Mouse (Mus musculus) right cerebral cortex, postnatal 4 days (tissue): ENCODE measurements around the gene Anapc2.

Source experiments
- DNase-seq: peaks from one replicate; pipeline ENCODE4 v3.0.0-alpha.2; 2022

Gene Anapc2

DNA sequence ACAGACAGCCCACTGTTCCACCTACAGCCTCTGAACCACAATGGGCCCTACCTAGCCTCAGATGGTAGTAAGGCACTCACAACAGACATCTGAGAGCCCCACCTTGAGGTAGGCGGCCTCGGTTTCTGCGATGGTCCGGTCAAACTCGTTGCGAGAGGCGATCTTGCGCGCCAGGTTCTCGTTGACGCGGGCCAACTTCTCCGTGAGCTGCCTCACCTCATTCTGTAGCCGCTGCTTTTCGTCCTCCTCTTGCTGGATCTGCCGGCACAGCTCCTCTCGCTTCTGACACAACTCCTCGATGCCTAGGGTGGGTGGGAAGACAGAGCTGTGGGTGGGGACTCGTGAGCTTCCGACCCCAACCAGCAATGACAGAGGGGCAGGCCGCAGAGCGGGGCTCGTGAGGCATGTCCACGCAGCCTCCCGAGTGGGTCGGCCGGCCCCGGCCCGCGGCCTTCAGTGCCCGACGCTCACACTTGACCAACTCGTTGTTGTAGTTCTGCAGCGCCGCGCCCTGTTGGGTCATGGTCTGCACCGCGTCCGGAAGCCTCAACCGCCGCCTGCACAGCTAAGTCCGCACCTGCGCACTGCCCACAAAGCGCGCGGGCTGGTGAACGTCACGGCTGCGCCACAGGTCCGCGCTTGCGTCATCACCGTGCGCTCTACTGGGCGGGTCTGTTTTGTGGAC, at the start of gene Anapc2, which contains the start of gene Ssna1:
Anapc2 (plus strand) TSS at position 652 of the 685 bp plus-strand sequence.
Ssna1 (minus strand) TSS at position 612 of the 685 bp plus-strand sequence.
- DNase-seq = peak; percentile 97

DNA sequence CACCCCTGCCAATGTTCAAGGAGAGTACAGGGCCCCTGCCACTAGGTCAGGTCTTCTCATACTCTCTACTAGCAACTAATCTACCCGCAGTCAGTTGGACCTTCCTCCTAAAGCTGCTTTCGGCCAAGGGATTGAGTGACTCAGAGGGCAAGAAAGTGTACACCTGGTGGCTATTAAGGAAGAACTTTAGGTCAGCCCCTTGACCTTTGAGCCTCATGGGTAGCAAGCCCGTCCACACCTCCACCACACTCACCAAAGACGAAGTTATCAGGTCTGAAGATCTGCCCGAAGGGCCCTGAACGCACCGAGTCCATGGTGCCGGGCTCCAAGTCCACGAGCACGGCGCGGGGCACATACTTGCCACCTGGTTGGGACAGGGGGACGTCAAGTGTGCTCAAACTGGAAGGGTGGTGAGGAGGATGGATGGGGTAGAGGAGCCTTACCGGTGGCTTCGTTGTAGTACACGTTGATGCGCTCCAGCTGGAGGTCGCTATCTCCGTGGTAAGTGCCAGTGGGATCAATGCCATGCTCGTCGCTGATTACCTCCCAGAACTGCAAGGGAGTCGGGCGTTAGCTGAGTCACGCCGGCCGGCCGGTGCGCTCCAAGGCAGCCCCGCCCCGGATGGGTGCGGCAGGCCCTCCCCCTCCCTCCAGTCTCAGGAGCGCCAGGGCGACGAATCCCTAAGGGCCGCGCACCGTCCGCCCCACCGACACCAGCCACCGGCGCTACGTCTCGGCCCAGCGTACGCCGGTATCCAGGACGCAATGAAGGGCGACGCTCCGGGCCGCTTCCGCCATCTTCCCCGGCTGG, 48.4 kb upstream of the Anapc2 start:
- peak; percentile 59 for DNase-seq

DNA sequence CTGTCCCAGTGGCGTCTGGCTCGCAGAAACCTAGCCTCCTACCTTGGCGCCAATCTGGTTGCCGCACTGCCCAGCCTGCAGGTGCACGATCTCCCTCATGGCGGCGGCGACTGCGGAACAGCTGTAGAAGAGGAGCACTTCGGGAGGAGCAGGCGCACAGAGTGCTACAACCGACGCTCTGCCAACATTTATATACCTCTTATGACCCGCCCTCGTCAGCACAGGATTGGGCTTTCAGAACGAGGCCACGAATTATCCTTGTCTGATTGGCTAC, 47.8 kb upstream of the Anapc2 start, which contains the start of gene Tubb4b:
Tubb4b (minus strand) TSS at position 211 of the 274 bp plus-strand sequence.
- no peak for DNase-seq

DNA sequence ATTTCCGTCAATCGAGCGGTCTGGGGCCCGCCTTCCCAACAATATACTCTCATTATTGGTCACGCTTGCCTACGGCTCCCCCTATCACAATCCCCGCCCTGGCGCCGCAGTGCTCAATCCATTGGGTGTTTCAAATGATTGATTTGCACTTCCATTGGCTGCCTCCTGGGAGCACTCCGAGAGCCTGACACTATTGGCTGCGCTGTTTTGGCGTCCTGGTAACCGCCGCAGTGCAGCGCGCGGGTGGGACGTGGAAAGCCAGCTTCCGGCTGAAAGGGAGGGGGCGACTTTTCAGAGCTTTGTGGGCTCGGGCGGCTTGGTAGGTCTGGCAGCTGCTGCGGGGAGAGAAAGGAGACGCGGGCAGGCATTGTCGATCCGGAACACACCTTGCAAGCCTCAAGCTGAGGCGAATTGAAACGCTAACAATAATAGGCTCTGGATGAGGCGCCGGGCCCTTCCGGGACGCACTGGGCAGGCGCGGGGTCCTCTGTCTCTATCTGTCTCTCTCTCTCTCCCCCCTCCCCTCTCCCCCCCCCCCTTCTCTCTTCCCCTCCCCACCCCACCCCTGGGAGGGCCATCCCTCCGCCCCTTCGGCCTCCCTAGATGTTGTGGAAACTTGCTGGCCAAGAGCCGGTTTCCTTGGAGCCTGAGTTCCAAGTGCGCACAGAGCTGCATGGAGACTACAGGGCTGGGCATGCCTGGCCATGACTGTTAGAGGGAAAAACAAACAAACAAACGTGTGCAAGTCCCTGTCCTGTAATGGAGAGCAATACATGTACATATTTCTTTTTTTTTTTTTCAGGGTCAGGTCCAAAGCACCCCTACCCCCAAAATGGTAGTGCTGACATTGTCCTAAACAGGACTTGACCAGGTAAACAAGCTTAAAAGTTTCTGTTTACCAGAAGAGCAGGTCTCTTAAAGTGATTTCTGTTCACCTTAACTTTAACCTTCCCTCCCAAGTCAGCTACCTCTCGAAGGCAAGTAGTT, 47.2 kb upstream of the Anapc2 start:
- DNase-seq = peak; percentile 93

DNA sequence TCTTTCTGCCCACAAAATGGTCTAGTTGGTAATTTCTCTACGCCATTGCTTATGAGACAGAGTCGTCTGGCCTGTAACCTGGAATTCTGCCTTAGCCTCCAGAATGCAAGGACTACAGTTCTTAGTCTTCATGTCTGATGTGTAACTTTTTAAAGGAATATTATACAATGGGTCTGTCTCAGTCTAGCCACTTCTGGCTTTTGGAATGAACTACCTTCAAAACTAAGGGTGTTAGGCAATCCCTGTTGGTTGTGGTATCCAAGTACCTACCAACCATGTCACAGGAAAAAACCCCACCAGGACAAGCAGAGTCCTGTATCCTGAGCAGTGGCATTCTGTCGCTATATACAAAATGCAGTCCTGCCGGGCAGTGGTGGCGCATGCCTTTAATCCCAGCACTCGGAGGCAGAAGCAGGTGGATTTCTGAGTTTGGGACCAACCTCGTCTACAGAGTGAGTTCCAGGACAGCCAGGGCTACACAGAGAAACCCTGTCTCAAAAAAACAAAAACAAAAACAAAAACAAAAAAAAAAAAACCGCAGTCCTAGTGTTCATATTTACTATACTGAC, 46.4 kb upstream of the Anapc2 start:
- no peak for DNase-seq

DNA sequence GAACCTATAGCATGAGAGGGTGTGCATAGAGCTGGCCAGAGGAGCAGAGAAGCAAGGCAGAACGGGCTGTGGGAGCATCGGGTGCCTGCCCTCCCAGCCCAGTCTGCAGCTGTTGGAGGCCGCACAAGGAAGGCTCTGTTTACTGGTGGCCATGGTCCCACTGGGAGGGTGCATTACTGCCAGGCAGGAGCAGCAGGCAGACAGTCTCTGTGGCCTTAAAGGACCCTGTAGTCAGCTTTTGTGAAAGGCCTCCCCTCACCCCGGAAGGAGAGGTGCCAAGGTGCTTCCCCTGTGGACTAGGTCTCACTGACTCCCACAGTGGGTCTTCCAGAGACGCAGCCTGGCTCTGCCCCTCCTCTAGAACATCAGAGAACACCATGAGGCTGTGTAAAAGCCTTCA, 45.4 kb upstream of the Anapc2 start:
- DNase-seq = no peak

DNA sequence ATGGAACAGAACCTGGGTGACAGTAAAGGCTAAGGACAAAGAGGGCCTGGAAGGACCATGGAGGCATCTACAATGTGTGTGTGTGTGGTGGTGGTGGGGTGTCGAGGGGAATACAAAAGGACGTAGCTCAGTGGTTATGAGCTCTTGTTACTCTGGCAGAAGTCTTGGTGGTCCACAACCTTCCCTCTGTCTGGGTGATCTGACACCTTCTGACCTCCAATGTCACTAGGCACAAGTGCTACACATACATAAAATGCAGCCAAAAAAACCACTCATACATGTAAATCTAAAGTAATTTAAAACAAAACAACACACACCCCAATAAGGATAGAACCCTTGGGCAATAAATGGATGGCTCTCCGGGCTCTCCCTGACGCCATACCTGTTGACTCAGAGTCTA, 44.9 kb upstream of the Anapc2 start:
- DNase-seq = no peak

DNA sequence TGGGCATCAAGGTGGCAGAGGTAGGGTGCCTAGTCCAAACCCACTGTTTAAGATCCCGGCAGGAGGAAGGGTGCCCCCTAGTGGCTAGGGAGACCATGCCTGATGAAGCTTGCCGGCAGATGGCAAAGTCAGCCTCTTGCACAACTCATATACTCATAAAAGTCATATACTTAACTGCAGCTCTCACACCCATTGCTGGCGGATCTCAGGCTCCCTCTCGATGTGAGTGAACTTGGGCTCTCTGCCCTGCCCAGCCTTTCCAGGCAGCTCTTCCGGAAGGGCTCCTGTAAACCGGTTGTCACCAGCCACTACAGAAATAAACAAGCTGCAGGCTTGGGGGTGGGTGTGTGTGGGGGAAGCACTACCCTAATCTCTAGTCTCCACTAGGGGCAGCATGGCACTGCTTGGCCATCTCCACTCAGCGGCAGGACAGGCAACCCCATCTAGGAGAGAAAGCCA, 43.8 kb upstream of the Anapc2 start:
- DNase-seq = peak; percentile 76

DNA sequence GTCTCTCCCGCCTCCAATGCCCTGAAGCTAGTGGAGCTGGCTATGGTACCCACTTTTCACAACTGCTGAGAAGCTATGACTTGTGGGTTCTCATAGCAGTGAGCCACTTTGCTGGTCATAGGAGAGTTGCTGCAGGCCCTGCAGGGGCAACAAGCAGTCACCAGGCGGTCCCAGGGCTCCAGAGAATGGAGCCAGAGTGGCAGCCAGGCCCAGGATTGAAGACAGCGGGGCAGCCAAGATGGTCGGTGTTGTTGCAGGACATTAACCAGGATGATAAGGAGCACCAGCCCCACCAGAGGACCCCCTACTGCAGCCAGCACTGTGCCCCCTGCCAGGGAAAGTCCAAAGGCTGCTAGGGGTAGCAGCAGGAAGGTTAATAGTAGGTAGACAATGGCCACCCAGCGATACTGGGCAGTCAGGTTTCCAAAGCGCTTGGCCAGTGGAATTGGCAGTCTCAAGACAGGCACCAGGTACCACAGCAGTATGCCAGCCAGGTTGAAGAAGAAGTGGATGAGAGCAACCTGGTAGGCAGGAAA, 43.2 kb upstream of the Anapc2 start:
- DNase-seq = no peak

DNA sequence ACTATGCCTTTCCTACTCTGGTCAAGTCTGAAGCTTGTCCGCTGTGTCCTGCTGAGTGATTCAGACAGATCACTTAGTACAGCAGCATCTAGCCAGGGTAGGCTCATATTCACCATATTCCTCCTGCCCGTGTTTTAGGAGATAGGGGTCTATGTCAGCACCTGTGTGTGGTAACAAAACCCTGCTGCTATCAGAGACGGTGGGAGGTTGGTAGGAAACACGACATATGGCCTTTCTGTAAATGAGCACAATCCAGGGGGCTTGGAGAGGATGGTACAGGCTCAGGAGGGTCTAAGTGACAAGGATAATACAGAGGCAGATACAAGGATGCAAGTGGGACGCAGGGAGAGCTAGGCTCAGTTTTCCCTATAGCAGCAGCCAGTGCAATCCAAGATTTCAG, 42.7 kb upstream of the Anapc2 start:
- DNase-seq = no peak

DNA sequence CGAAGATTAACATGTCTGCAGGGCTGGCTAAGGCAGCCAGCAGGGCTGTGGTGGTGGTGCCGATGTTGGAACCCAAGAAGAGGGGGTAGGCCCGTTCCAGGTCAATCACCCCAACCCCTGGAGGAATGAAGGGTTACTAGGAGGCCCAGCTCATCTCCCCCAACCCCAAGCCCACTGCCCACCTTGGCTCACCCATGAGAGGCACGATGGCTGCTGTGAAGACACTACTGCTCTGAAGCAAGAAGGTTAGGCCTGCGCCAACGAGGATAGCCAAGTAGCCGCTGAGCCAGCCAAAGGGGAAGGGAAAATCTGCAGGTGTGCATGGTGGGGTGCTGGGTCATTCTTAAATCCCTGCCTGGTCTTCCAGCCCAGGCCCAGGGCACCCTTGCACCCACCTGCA, 41.7 kb upstream of the Anapc2 start:
- DNase-seq = no peak

DNA sequence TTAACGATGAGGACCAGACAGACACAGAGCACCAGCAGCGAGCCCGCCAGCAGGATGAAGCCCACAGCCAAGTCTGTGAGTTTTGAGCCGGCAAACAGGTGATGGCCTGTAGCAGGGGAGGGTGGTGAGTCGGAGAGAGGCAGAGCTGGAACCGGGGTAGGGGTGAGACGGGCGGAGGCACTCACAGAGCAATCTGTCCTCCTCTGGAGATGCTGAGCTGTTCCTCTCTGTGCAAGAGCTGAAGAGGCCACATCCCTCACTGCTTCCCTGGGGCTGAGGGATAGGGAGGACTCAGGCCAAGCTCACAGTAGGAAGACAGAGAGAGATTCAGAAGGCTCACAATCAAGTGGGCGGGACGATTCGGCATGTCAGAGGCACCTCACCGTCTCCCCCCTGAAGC, 41.2 kb upstream of the Anapc2 start:
- DNase-seq = no peak

DNA sequence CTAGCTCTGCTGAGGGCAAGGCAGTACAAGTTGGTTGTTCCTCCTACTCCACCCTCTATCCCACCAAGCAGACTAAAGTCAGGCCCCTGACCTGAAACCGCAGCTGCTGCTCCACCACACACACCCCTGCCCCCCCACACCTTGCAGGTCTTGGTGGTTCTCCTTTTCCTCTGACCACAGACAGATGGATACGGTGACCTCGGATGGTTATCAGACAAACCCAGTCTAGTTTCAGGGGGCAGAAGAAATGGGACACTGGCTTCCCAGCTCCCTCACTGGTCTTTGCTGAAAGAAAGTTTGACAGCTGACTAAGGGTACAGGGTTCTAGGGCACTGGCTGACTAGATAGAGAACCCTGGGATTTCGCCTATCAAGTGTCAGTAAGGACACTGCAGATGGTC, 38.9 kb upstream of the Anapc2 start:
- DNase-seq = no peak

DNA sequence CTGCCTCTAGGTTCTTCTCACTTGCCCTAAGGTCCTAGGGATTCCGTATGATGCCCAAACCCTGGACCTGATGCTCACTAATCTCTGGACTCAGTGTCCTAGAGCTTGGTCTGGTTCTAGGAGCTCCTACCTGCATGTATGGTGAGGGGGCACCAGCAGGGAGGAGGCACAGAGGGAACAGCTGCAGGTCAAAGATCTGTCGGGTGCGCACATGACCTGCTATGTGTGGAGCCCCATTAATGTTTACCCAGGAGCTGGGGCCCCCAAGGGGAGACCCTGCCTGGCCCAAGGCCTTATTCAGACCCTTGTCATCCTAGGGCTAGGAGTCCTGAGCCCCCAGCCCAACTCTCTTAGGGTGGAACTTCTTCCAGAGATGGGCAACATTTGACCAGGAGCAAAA, 38.2 kb upstream of the Anapc2 start, which contains the start of gene Slc34a3:
Slc34a3 (minus strand) TSS at position 315 of the 400 bp plus-strand sequence.
- DNase-seq = no peak

DNA sequence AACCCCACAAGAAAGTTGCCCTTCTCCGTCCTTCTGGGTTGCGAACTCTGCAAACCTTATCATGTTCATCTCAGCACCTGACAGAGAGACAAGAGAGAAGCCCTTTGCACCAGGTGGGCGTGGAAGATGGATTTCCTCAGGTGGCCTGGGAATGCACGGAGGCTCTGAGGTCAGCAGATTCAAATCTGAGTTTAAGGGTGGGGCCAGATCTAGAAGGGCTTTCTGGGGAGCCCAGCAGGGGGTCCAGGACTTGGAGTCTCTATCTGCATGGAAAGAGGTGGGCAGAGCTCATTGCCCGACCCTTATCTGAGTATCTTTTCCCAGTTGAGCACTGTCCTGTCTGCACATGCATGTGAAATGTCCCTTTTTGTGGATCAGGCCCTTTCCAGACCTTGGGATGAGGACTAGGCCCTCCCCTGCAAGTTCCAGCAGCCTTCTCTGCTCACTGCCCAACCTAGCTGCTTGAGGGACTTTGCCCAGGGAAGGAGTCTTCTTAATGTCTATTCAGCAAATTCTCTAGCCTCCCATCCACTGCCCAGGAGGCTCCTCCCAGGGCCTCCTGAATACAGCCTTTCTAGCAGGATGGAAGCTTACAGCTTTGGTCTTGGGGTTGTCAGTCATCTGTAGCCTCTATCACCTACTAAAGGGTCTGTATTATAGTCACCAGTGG, 37.6 kb upstream of the Anapc2 start:
- no peak for DNase-seq

DNA sequence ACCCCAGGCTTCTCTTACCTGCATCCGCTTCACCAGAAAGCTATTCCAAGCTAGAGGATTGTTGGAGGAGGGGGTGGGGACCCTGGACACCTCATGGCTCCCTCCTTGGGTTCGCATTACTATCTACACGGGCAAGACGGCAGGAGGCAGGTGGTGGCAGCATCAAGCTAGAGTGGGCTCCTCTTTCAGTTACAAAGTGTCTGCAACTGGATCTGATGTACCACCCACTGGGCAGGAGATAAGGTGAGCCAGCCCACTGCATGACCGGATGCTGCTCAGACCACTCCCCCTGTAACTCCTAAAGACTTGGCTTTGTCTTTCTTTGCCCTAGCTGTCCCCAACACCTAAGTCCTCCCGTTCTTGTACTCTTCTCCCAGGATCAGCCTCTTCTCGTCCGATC, 35.7 kb upstream of the Anapc2 start, which contains the start of gene Rnf224:
Rnf224 (minus strand) TSS at position 174 of the 400 bp plus-strand sequence.
- no peak for DNase-seq

DNA sequence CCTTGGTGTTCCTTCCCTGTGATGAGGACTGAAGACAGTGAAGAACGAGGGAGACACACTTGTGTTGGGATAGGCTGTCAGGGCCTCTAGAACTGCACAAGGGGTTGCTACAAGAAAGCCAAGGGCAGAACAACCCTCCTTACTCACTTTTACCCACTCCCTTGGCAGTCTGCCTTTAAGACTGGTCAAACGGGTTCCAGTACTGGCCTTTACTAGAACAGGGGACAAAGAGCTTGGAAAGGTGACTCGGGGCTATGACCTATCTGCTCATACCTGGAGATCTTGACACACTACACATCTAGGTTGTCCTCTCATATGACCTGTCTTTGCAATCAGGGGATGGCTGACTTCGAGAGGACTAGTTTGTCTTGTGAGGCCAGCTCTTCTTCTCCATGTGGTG, 34.8 kb upstream of the Anapc2 start:
- no peak for DNase-seq

DNA sequence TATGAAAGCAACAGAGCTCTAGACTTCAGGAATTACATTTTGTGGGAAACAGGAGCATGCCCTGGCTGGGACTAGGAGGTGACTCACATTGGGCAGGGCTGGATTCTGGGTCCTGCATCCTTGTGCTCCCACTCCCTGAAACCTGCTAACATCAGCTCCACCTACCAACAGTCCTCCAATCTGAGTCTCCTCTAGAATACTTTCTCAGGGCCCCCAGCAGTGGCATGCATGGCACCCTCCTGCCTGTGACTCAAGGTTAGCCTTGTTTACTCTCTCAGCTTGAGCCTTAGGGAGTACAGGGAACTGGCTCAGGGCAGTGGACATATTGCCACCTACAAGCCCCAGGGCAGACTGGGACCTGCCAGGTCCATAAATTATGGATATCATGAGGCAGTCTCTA, 34.2 kb upstream of the Anapc2 start:
- no peak for DNase-seq

DNA sequence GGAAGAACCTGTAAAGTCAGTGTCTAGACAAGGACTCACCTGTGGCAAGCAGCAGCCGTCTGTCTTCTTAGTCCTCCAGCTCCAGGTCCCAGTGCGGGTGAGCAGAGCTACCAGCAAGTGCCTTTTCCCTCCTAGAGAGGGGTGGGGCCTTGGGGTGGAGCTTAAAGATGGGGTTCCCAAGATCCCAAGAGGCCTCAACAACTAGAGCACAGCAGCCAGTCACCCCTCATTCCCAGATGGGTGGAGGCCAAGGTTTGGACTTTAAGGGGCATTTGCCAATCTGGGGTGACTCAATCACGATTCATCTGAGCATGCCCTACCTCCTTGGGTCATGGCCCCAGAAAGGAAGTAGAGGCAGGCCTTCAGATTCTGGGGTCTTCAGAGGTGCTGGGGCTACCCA, 32.5 kb upstream of the Anapc2 start:
- no peak for DNase-seq

DNA sequence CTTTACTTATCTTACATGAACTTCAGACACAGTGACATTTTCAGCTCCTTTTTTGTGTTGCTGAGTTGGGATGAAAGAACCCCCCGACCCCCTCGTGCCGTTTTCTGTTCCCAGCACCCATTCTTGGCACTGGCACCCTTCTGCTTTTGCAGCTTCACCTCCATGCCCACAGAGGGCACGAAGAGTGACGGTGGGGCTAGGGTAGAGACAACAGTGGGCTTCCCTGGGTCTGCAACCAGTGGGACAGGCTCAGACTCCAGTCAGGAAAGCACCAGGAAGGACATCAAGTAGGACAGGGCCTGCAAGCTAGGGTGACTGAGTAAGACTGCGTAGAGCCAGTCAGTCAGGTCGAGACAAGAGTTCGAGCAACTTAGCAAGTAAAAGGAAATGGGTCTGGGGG, 32.0 kb upstream of the Anapc2 start:
- DNase-seq = no peak

DNA sequence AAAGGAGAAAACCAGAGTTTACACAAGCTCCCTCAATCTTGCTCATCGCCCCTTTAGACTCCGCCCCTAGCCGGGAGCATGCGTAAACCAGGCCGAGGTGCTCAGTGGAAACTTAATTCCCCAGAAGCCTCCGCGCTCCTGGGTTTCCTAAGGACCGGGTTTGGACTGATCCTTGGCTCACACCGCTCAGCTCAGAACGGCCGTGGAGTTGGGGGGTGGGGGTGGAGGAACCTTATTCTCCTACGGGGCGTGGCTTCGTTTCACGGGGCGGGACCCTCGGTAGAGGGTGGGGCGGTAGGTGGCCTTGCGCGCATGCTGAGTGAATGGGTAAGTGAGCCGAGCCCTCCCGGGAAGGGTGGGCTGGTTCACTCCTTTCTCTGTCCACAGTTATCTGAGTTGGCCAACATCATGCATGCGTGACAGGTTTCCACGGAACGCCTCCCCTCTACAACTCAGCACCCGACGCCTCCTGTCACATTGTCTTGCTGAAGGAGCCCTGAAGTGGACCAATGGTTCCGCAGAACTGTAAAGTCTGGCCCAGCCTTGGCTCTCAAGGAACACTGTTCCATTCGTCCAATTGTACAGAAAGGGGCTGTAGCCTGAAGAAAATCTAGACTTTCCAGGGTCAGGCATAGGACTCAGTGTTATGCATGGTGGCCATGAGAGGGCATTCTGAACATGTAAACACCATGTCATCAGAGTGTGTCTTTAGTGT, 31.4 kb upstream of the Anapc2 start:
- peak; percentile 71 for DNase-seq
